Mouse (Mus musculus) bone marrow macrophage, adult 2 months (primary cell): ENCODE data around the gene Bdnf.

Experiments used
- CTCF ChIP-seq: IDR thresholded peaks from 2 replicates; pipeline ENCODE4 v1.5.1; 2012; ENCODE audit warnings: low read depth, mild to moderate bottlenecking, low read length, moderate library complexity
- POLR2A ChIP-seq: IDR thresholded peaks from 2 replicates; pipeline ENCODE4 v1.6.1; 2012; ENCODE audit warnings: mild to moderate bottlenecking, low read depth, low read length, borderline replicate concordance

DNA sequence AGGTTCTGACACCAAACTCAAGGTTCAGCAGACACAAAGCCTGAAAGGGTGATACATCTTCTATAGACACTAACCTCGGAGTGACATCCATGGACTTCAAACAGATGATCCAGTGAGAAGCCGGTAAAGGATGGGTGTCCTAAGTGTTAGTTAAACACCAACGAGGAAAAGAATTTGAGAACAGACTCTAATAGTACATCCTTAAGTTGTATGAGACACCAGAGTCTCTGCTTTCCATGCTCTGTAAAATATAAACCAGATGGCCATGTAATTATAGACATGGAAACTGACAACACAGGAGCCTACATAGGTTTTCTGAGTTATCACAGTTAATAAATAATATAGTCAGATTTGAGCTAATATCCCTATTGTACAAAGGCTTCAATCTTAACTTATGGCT is 59.7 kb downstream of the Bdnf start:
- TF ChIP-seq POLR2A (no peak), CTCF (no peak)
